Mouse (Mus musculus) intestine, embryonic 15.5 days (tissue): ENCODE data around the gene Srrm1. TPM values are rescaled to one million over a fixed set of nuclear protein-coding genes. Genes with fewer than 3 reads are reported as not detected.

Experiments used
- ATAC-seq: fragments of 200-750 bp; cut with Nextera tagmentation; 2 replicates; pipeline ENCODE4 v1.8.0; 2017; ENCODE audit warnings: moderate TSS enrichment, moderate library complexity
- H3K27ac ChIP-seq: fragments of 300-500 bp; sonication (generic); 2 replicates; pipeline ENCODE4 v1.5.1; 2015; ENCODE audit warnings: mild to moderate bottlenecking, inconsistent platforms
- H3K27me3 ChIP-seq: fragments of 300-500 bp; sonication (generic); replicated peaks from 2 replicates; pipeline ENCODE4 v1.6.1; 2015; ENCODE audit warnings: inconsistent platforms
- H3K36me3 ChIP-seq: fragments of 300-500 bp; sonication (generic); 2 replicates; pipeline ENCODE4 v1.6.1; 2015; ENCODE audit warnings: inconsistent platforms
- H3K4me1 ChIP-seq: fragments of 300-500 bp; sonication (generic); replicated peaks from 2 replicates; pipeline ENCODE4 v1.6.1; 2015; ENCODE audit warnings: inconsistent platforms
- H3K4me2 ChIP-seq: fragments of 300-500 bp; sonication (generic); replicated peaks from 2 replicates; pipeline ENCODE4 v1.6.1; 2015; ENCODE audit warnings: mild to moderate bottlenecking, inconsistent platforms
- H3K4me3 ChIP-seq: fragments of 300-500 bp; sonication (generic); replicated peaks from 2 replicates; pipeline ENCODE4 v1.5.1; 2015; ENCODE audit warnings: inconsistent platforms
- H3K9ac ChIP-seq: fragments of 300-500 bp; sonication (generic); 2 replicates; pipeline ENCODE4 v1.6.1; 2015; ENCODE audit warnings: inconsistent platforms
- H3K9me3 ChIP-seq: fragments of 300-500 bp; sonication (generic); 2 replicates; pipeline ENCODE4 v1.6.1; 2016; ENCODE audit warnings: inconsistent platforms
- WGBS: fragments of 180-500 bp; shearing (Covaris S2); methylation state at CpG from one replicate; pipeline ENCODE4 v1.1.7; 2015; 5-methylcytosine and 5-hydroxymethylcytosine counted together
- polyA plus RNA-seq: library from polyadenylated mRNA; unstranded; fragments of >200 nt; fragmentation: Nextera tagmentation; extraction: Ambion mirVana; gene quantifications from 2 replicates; pipeline ENCODE4 v1.2.1, GENCODE M21; 2015

Gene Srrm1
- 189 and 248 TPM in 2 replicates for polyA plus RNA-seq

GRCm38 (mm10) chr4:135353066-135353793 is at the start of gene Srrm1:
Gene Srrm1 (minus strand): TSS chr4:135353321.
- WGBS = under 1% methylated on average over 69 of the region's 69 CpGs

GRCm38 (mm10) chr4:135401881-135402280 is 48.8 kb upstream of the Srrm1 start:
- no peak overlapping the region for H3K27ac ChIP-seq
- no peak overlapping the region for H3K9ac ChIP-seq
- H3K9me3 ChIP-seq = no peaks in the 10 kb centered on the region
- no peak for ATAC-seq
- H3K4me1 ChIP-seq = peaks cover 14% of the 10 kb centered on the region
- H3K36me3 ChIP-seq = no peaks in the 10 kb centered on the region
- peaks cover 13% of the 10 kb centered on the region; the same call in 1 of the 2 replicates for H3K27me3 ChIP-seq
- no peak overlapping the region for H3K4me3 ChIP-seq
- no peak overlapping the region for H3K4me2 ChIP-seq
- 27% methylated on average over 7 of the region's 7 CpGs for WGBS

More at GRCm38 (mm10) chr4:135353066-135353793, at the start of gene Srrm1:
- peak within 1 kb of the TSS; percentile 64 for H3K4me2 ChIP-seq
- H3K4me1 ChIP-seq = peaks cover 20% of the 10 kb centered on the region
- H3K27me3 ChIP-seq = no peaks in the 10 kb centered on the region
- 0 out of 2 replicates have a peak, but pooled peaks cover 2% of the 10 kb centered on the region for H3K36me3 ChIP-seq
- peak within 1 kb of the TSS; percentile 97 for H3K9ac ChIP-seq
- peak; percentile 94 for ATAC-seq
- H3K4me3 ChIP-seq = peak within 1 kb of the TSS; percentile 90
- peak within 1 kb of the TSS; percentile 99 for H3K27ac ChIP-seq
- H3K9me3 ChIP-seq = no peaks in the 10 kb centered on the region

- peaks cover 13% of the 10 kb centered on the region; the same call in 1 of the 2 replicates for H3K27me3 ChIP-seq
- peaks cover 14% of the 10 kb centered on the region for H3K4me1 ChIP-seq
- no peaks in the 10 kb centered on the region for H3K36me3 ChIP-seq
- H3K4me2 ChIP-seq = peak within 1 kb of the TSS; percentile 90
- H3K9ac ChIP-seq = peak within 1 kb of the TSS; percentile 45
- WGBS = 1% methylated on average over 29 of the region's 29 CpGs
- peak within 1 kb of the TSS; percentile 46 for H3K4me3 ChIP-seq
- peak; percentile 65 for ATAC-seq
- H3K9me3 ChIP-seq = no peaks in the 10 kb centered on the region
- no peak within 1 kb of the TSS for H3K27ac ChIP-seq
Measured at GRCm38 (mm10) chr4:135397991-135398390, 44.9 kb upstream of the Srrm1 start, which contains the start of gene Ncmap. Gene Ncmap (minus strand): TSS chr4:135398227.

- ATAC-seq = peak; percentile 40
- 4% methylated on average over 16 of the region's 16 CpGs for WGBS
- Histone ChIP-seq H3K36me3 (no peaks in the 10 kb centered on the region), H3K9ac (peak overlapping the region; percentile 45), H3K9me3 (no peaks in the 10 kb centered on the region), H3K27ac (no peak overlapping the region), H3K4me2 (peak overlapping the region; percentile 90), H3K4me3 (peak overlapping the region; percentile 46), H3K27me3 (peaks cover 13% of the 10 kb centered on the region; the same call in 1 of the 2 replicates), H3K4me1 (peaks cover 14% of the 10 kb centered on the region)
Measured at GRCm38 (mm10) chr4:135397551-135397950, 44.4 kb upstream of the Srrm1 start.

GRCm38 (mm10) chr4:135396303-135396702 is 43.2 kb upstream of the Srrm1 start:
- Histone ChIP-seq H3K4me3 (no peak overlapping the region), H3K36me3 (no peaks in the 10 kb centered on the region), H3K27me3 (peaks cover 13% of the 10 kb centered on the region; the same call in 1 of the 2 replicates), H3K9me3 (no peaks in the 10 kb centered on the region), H3K9ac (no peak overlapping the region), H3K4me2 (no peak overlapping the region), H3K27ac (no peak overlapping the region), H3K4me1 (peaks cover 14% of the 10 kb centered on the region)
- 87% methylated on average over 5 of the region's 5 CpGs for WGBS
- ATAC-seq = no peak

GRCm38 (mm10) chr4:135395375-135395774 is 42.3 kb upstream of the Srrm1 start:
- 74% methylated on average over 4 of the region's 4 CpGs for WGBS
- Histone ChIP-seq H3K9ac (no peak overlapping the region), H3K27ac (no peak overlapping the region), H3K9me3 (no peaks in the 10 kb centered on the region), H3K4me3 (no peak overlapping the region), H3K27me3 (peaks cover 13% of the 10 kb centered on the region; the same call in 1 of the 2 replicates), H3K36me3 (no peaks in the 10 kb centered on the region), H3K4me2 (0 out of 2 replicates have a peak overlapping the region, but pooled peaks have one; percentile 9), H3K4me1 (peaks cover 14% of the 10 kb centered on the region)
- ATAC-seq = peak; percentile 61

GRCm38 (mm10) chr4:135394666-135395065 is 41.5 kb upstream of the Srrm1 start:
- 78% methylated on average over 7 of the region's 7 CpGs for WGBS
- Histone ChIP-seq H3K4me1 (peaks cover 14% of the 10 kb centered on the region), H3K4me3 (no peak overlapping the region), H3K27ac (no peak overlapping the region), H3K27me3 (peaks cover 13% of the 10 kb centered on the region; the same call in 1 of the 2 replicates), H3K4me2 (no peak overlapping the region), H3K36me3 (no peaks in the 10 kb centered on the region), H3K9ac (no peak overlapping the region), H3K9me3 (no peaks in the 10 kb centered on the region)
- ATAC-seq = no peak

- Histone ChIP-seq H3K9me3 (no peaks in the 10 kb centered on the region), H3K9ac (no peak overlapping the region), H3K4me1 (peaks cover 10% of the 10 kb centered on the region), H3K27ac (no peak overlapping the region), H3K4me2 (no peak overlapping the region), H3K27me3 (peaks cover 10% of the 10 kb centered on the region; the same call in 1 of the 2 replicates), H3K36me3 (no peaks in the 10 kb centered on the region), H3K4me3 (no peak overlapping the region)
- no peak for ATAC-seq
- WGBS = 68% methylated on average over 6 of the region's 6 CpGs
Measured at GRCm38 (mm10) chr4:135393381-135393780, 40.3 kb upstream of the Srrm1 start.

GRCm38 (mm10) chr4:135392801-135393200 is 39.7 kb upstream of the Srrm1 start:
- 82% methylated on average over 3 of the region's 3 CpGs for WGBS
- Histone ChIP-seq H3K4me1 (peaks cover 5% of the 10 kb centered on the region), H3K27ac (no peak overlapping the region), H3K4me2 (no peak overlapping the region), H3K27me3 (peaks cover 5% of the 10 kb centered on the region; the same call in 1 of the 2 replicates), H3K36me3 (no peaks in the 10 kb centered on the region), H3K9me3 (no peaks in the 10 kb centered on the region), H3K4me3 (no peak overlapping the region), H3K9ac (no peak overlapping the region)
- no peak for ATAC-seq

GRCm38 (mm10) chr4:135391014-135391413 is 37.9 kb upstream of the Srrm1 start:
- Histone ChIP-seq H3K9me3 (no peaks in the 10 kb centered on the region), H3K27me3 (no peaks in the 10 kb centered on the region), H3K4me2 (no peak overlapping the region), H3K36me3 (no peaks in the 10 kb centered on the region), H3K4me1 (no peaks in the 10 kb centered on the region), H3K4me3 (no peak overlapping the region), H3K9ac (no peak overlapping the region), H3K27ac (no peak overlapping the region)
- no peak for ATAC-seq
- WGBS = 47% methylated on average over 6 of the region's 6 CpGs

GRCm38 (mm10) chr4:135385614-135386013 is 32.5 kb upstream of the Srrm1 start:
- H3K4me2 ChIP-seq = no peak overlapping the region
- WGBS = 53% methylated on average over 10 of the region's 10 CpGs
- H3K27ac ChIP-seq = no peak overlapping the region
- H3K4me1 ChIP-seq = peaks cover 2% of the 10 kb centered on the region; the same call in 1 of the 2 replicates
- no peaks in the 10 kb centered on the region for H3K27me3 ChIP-seq
- no peak overlapping the region for H3K4me3 ChIP-seq
- H3K36me3 ChIP-seq = no peaks in the 10 kb centered on the region
- H3K9me3 ChIP-seq = no peaks in the 10 kb centered on the region
- no peak for ATAC-seq
- no peak overlapping the region for H3K9ac ChIP-seq

GRCm38 (mm10) chr4:135382316-135382715 is 29.2 kb upstream of the Srrm1 start:
- no peaks in the 10 kb centered on the region for H3K9me3 ChIP-seq
- peaks cover 2% of the 10 kb centered on the region; the same call in 1 of the 2 replicates for H3K4me1 ChIP-seq
- no peak overlapping the region for H3K4me2 ChIP-seq
- H3K9ac ChIP-seq = no peak overlapping the region
- 2% methylated on average over 14 of the region's 14 CpGs for WGBS
- H3K4me3 ChIP-seq = no peak overlapping the region
- H3K27me3 ChIP-seq = no peaks in the 10 kb centered on the region
- no peaks in the 10 kb centered on the region for H3K36me3 ChIP-seq
- ATAC-seq = 0 out of 2 replicates have a peak, but pooled peaks have one; percentile 45
- no peak overlapping the region for H3K27ac ChIP-seq
